Mouse (Mus musculus): ENCODE measurements around the gene Map7d1.
"Not testable (repeated sequence)": the region's sequence is repeated elsewhere in the genome, so short reads cannot be mapped to it uniquely, and the experiment has no call there.

Gene Map7d1

GRCm38 (mm10) chr4:126241956-126242355 lies 14.2 kb downstream of the Map7d1 start:
- peak in 1 of 2 experiments; percentile 25 for DNase-seq (ENCODE audit: low spot score in 2 of 2)

DNA sequence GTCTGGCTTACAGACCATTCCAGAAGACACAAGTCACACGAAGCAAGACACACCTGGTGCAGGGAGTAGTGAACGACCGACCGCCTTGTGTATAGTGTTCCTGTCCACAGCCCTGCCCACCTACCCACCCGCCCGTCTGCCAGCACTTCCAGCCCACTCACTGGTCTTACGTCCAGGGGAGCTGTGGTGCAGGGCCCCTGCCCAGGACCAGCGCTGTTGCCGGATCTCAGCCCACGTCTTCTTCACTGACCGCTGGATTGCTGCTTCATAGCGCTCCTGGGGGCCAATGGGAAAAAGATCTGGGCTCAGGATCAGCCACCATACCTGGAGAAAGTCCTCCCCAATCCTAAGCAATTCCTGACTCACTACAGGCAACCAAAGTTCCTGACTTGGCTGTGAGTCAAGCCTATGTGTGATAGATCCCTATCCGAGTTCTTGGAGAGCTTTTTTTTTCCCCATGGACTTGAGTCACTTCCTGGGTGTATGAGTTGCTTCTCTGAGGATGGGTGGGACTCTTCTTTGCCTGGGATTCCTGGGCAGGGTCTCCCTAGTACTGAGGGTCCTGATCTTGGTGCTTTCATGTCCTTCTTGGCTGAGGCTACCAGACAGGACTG lies 16.2 kb downstream of the Map7d1 start:
- peak in 1 of 2 experiments; percentile 25 for DNase-seq (ENCODE audit: low spot score in 2 of 2)

GRCm38 (mm10) chr4:126237721-126238242 lies 18.4 kb downstream of the Map7d1 start:
- peak; percentile 35 to 65 for DNase-seq (ENCODE audit: low spot score in 2 of 2)

DNA sequence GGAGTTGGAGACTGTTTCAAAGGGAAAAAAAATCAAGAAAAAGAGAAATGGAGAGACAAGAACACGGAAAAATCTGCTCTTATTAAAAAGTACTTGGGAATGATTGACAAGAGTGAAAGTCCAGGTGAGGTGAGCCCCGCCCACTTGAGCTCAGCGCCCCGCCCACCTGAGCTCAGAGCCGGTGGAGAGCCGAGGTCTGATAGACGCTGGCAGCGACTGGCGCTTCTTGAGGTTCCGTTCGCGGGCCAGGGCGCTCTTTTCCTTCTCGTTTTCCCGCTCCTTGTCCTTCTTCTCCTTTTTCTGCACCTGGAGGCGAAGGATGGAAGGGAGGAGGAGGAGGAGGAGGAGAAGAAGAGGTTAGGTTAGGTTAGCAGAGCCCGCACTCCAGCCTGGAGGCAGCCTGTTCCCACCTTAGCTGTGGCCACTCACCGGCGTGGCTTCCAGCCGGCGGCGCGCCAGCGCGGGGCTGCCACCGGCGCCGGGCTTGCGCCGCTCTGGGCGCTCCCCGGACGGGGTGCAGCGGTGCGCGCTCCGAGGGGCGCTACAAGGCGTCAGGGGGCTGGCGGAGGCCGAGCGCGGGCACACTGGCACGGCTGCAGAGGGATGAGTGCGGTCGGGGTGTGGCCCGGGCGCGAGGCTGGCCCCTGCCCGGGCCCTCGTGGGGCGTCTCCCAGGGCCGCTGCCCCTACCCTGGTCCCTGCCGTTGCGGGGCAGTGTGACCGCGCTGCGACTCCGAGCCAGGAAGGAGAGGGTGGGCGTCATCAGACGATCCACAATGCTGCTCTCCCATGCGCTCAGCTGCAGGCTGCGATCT lies 19.5 kb downstream of the Map7d1 start:
- DNase-seq (ENCODE audit: low spot score in 2 of 2) = peak; percentile 31 to 32

DNA sequence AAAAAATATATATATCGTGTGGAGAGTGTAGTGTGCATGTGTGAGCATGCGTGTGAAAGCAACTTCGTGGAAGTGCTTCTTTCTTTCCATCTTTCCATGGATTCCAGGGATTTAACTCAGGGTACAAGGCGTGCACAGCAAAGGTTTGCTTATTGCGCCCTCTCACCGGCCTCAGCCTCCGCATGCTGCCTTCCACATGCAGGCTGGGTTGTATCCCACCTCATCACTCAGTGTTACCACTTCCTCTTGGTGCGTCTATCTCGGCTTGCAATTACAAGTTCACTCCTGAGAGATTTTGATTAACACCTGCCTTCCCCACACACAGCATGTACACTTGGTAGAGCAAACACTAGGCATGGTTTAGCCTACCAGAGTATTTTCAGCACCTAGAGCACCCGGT lies 21.0 kb downstream of the Map7d1 start:
- DNase-seq (ENCODE audit: low spot score in 2 of 2) = no peak

DNA sequence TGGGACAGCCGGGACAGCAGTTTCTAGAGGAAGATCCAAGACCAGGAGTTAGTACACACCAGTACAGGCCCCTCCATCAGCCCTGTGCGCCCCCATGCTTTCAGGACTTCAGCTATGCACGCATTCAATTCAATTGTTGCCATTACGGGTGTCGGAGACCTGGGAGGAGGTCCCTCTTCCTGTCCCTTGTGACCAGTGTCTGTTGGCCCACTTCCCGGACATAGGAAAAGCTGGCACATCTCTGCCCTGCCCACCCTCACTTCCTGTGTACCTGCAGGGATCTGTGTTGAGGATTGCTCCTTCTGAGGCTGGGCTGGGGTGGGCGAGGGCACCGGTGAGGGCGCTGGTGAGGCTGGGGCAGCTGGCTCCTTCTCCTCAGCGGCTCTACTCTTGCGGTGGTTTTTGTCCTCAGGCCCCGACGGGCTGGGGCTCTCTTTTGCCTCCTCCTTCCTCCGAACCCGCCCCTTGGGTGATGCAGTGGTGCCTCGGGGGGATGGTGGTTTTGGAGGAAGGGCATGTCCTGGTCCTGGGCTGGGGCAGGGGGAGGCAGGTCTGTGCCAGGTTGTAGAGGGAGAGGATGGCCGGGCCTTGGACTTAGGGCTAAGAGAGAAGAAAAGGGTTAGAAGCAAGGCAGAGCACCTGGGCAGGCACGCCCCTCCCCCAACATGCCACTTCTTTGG lies 21.5 kb downstream of the Map7d1 start:
- peak in 1 of 2 experiments; percentile 30 for DNase-seq (ENCODE audit: low spot score in 2 of 2)

DNA sequence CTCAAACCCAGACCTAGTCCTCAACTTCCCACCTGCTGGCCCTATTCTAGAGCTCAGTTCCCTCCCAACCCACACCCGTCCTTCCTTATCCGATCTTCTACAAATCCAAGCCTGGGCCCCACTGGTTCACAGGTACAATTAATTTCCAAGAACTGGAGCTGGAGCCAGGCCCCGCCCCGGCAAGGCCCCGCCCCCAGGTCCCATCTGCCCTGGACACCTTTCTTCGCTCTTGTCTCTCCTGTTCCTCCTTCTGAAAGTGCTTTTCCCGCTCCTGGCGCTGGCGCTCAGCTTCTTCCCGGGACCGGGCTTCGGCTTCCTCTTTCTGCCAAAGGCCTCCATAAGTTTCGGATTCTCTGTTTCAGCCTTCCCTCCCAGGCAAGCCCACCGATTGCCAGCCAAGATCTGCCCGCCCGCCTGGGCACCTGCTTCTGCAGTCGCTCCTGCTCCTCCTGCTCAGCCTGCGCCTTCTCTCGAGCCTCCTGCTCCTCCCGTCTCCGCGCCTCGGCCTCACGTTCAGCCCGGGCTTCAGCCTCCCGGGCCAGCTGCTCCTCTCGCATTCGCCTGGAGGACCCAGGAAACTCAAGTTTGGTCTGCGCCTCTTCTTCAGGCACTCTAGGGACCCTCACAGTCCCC lies 22.4 kb downstream of the Map7d1 start:
- no peak for DNase-seq (ENCODE audit: low spot score in 2 of 2)

DNA sequence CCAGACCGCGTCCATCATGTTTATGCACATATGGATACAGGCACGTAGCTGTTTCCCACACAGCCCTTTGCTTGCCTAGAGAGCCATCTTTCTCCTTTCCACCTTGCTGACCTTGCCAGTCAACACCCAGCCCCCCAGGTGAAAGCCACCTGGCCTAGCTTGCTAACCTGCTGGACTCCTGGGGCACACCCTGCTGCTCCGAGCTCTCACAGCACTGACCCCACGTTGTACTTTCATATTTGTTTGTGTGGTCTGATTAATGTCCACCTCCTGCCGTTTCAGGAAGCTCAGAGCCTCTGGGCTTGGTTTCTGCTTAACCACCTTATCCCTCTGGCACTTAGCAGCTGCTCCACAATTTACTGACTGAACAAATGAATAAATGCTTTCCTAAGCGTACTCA lies 26.2 kb downstream of the Map7d1 start:
- peak in 1 of 2 experiments; percentile 33 for DNase-seq (ENCODE audit: low spot score in 2 of 2)

DNA sequence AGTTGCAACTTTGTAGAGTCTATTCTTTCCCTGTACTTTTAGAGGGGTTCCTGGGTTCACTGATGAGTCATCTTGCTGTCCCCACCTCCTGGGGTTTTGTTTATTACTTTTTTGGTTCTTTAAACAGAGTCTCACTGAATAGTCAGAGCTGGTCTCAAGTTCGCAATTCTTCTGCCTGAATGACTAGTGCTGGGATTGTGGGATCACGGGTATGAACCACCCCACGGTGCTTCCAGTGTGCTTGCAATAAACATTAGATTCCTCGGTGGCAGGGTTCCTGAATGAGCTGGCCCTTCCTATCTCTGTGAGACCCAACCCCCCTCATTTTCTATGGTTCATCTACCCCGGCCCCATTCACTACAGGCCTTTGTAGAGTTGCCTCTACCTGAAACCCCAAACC lies 28.0 kb downstream of the Map7d1 start:
- DNase-seq (ENCODE audit: low spot score in 2 of 2) = peak; percentile 31

DNA sequence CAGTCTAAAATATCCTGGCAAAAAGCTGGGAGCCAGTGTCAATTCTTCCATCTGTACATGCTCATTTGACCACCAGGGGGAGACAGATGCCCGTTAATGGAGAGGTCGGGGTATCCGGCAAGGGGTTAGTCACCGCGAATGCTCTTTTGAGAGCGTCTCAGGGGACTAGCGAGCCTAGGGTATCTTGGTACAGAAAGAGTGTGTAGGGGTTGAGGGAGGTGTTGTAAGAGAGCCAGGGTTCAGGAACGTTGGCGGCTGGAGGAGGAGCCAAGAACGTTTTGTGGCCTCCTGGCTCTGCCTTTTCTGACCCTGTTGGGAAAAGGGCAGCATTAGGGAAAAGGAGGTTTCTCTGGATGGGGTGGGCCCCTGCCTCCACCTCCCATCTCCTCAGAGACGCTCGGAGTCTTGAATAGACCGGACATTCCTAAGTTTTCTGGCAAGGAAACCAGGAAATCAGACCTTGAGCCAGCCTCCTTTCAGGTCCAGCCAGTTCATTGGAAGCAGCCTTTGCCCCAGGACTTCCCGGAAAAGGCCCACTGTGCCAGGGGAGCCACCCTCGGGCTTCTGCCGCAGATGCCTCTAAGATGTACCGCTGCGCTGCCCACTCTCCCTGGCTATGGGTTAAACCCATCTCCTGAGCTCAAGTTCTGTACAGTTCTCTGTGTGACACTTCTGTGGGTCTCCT lies 28.9 kb downstream of the Map7d1 start:
- peak; percentile 87 to 92 for DNase-seq (ENCODE audit: low spot score in 2 of 2)

DNA sequence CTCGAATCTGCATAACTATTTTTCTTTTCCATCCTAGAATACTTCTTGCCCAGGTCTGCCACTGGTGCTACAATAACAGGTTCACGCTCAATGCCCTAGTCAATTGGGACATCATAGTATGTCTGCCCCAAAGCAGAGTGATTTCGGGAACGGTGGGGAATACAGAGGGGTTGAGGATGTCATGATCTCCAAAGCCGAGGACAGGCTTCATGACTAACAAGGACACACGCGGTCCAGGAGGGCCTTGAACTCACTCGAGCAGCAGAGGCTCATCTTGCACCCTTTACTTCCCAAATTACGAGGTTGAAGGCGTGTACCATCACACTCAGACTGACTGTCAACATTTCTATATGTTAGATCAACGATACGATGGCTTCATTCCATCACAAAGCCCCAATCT lies 29.5 kb downstream of the Map7d1 start:
- no peak for DNase-seq (ENCODE audit: low spot score in 2 of 2)

DNA sequence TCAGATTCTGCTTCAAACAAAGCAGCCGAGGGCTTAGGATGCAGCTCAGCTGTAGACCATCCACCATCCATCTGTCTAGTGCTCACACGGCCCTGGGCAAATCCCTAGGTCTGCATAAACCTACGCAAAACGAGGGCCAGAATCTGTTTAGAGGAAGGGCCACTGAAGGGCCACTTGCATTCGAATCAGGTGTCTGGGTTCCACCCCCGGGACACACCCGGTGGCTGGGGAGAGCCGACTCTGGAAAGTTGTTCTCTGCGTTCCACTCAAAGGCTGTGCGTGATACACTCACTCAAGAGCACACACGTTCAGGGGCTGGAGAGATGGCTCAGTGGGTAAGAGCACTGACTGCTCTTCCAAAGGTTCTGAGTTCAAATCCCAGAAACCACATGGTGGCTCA lies 33.5 kb downstream of the Map7d1 start:
- DNase-seq (ENCODE audit: low spot score in 2 of 2) = no peak

- no peak for DNase-seq (ENCODE audit: low spot score in 2 of 2)
Observed at GRCm38 (mm10) chr4:126220045-126220444, 36.1 kb downstream of the Map7d1 start.

DNA sequence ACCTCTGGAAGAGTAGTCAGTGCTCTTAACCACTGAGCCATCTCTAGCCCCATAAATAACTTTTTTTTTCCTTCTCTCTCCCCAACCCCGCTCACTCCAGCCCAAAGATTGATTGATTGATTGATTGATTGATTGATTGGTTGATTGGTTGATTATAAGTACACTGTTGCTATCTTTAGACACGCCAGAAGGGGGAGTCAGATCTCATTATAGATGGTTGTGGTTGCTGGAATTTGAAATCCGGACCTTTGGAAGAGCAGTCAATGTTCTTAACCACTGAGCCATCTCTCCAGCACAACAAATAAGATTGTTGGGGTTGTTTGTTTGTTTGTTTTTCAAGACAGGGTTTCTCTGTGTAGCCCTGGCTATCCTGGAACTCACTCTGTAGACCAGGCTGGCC lies 36.6 kb downstream of the Map7d1 start:
- DNase-seq (ENCODE audit: low spot score in 2 of 2) = not testable (repeated sequence)

DNA sequence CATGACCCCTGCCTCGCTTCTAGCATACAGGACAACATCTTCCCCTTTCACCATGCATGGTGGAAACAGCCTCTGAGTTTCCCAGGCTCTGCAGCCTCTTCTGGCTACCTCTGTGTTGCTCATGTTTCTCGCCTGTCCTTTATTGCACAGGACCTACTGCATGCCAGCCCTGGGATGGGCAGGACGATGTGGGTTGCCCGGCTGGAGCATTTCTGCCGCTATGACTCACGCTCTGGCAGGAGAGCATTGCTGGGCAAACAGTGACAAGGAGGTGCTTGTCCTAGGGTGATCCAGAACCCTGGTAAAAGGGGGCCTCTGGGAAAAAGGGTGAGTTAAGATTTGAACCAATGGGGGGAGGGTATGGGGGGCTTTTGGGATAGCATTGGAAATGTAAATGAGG lies 38.4 kb downstream of the Map7d1 start:
- DNase-seq (ENCODE audit: low spot score in 2 of 2) = no peak

- no peak for DNase-seq (ENCODE audit: low spot score in 2 of 2)
Observed at GRCm38 (mm10) chr4:126207081-126207480, 49.1 kb downstream of the Map7d1 start.

GRCm38 (mm10) chr4:126205386-126205785 lies 50.8 kb downstream of the Map7d1 start:
- no peak for DNase-seq (ENCODE audit: low spot score in 2 of 2)

GRCm38 (mm10) chr4:126204661-126205230 lies 51.4 kb downstream of the Map7d1 start:
- DNase-seq (ENCODE audit: low spot score in 2 of 2) = no peak

- DNase-seq (ENCODE audit: low spot score in 2 of 2) = no peak
Observed at GRCm38 (mm10) chr4:126204016-126204415, 52.1 kb downstream of the Map7d1 start.

- no peak for DNase-seq (ENCODE audit: low spot score in 2 of 2)
Observed at GRCm38 (mm10) chr4:126203336-126203895, 52.7 kb downstream of the Map7d1 start.
